Mouse (Mus musculus): Measurements from ENCODE around the gene Mmgt2.

GRCm38 (mm10) chr11:62610304-62610703 is 38.2 kb upstream of the Mmgt2 start:
- TF ChIP-seq POLR2A (IDR thresholded peaks at IDR 0.05; ENCODE audit: control insufficient read depth, low read depth, low read length) (no peak), CTCF (IDR thresholded peaks at IDR 0.05; ENCODE audit: control insufficient read depth, insufficient read depth, insufficient replicate concordance, low read depth, low read length) (no peak)
